Mouse (Mus musculus): Measurements from ENCODE around the gene Gm10563. TPM values are rescaled to one million over a fixed set of nuclear protein-coding genes. Genes with fewer than 3 reads are reported as not detected.

The Gm10563 gene
- polyA plus RNA-seq, 1 experiment: not detected

- TF ChIP-seq CTCF (IDR thresholded peaks at IDR 0.05; ENCODE audit: control insufficient read depth, insufficient read depth, low read length) (no peak), POLR2A (IDR thresholded peaks at IDR 0.05; ENCODE audit: borderline replicate concordance, control insufficient read depth, low read depth, low read length) (no peak)
- Histone ChIP-seq H3K27ac (ENCODE audit: control insufficient read depth, insufficient read depth, low read depth, low read length, poor library complexity) (no peak overlapping the region), H3K4me1 (ENCODE audit: control insufficient read depth, insufficient read depth, low read length) (no peaks in the 10 kb centered on the region; the same call in 1 of the 2 replicates), H3K4me3 (replicated peaks; ENCODE audit: control insufficient read depth, low read depth, low read length) (no peak overlapping the region)
- 93% methylated on average over 5 of the region's 5 CpGs for WGBS
Observed at GRCm38 (mm10) chr4:155645721-155646120, 513 bp upstream of the Gm10563 start.

GRCm38 (mm10) chr4:155643531-155643930 is 1.7 kb downstream of the Gm10563 start:
- TF ChIP-seq POLR2A (IDR thresholded peaks at IDR 0.05; ENCODE audit: borderline replicate concordance, control insufficient read depth, low read depth, low read length): no peak
- no peak for TF ChIP-seq CTCF (IDR thresholded peaks at IDR 0.05; ENCODE audit: control insufficient read depth, insufficient read depth, low read length)
- Histone ChIP-seq H3K27ac (ENCODE audit: control insufficient read depth, insufficient read depth, low read depth, low read length, poor library complexity) (no peak overlapping the region), H3K4me1 (ENCODE audit: control insufficient read depth, insufficient read depth, low read length) (no peaks in the 10 kb centered on the region; the same call in none of the 2 replicates), H3K4me3 (replicated peaks; ENCODE audit: control insufficient read depth, low read depth, low read length) (no peak overlapping the region)
- 81% methylated on average over 1 of the region's 1 CpGs for WGBS

GRCm38 (mm10) chr4:155635766-155636499 is 9.3 kb downstream of the Gm10563 start:
- TF ChIP-seq POLR2A (IDR thresholded peaks at IDR 0.05; ENCODE audit: borderline replicate concordance, control insufficient read depth, low read depth, low read length) (no peak), CTCF (IDR thresholded peaks at IDR 0.05; ENCODE audit: control insufficient read depth, insufficient read depth, low read length) (no peak)
- H3K4me3 ChIP-seq (replicated peaks; ENCODE audit: control insufficient read depth, low read depth, low read length): no peak overlapping the region
- H3K4me1 ChIP-seq (ENCODE audit: control insufficient read depth, insufficient read depth, low read length): no peaks in the 10 kb centered on the region; the same call in none of the 2 replicates
- H3K27ac ChIP-seq (ENCODE audit: control insufficient read depth, insufficient read depth, low read depth, low read length, poor library complexity): no peak overlapping the region

- peak overlapping the region; percentile 79 for H3K27ac ChIP-seq (ENCODE audit: control insufficient read depth, insufficient read depth, low read depth, low read length, poor library complexity)
- peaks cover 2% of the 10 kb centered on the region for H3K4me1 ChIP-seq (ENCODE audit: control insufficient read depth, insufficient read depth, low read length)
- 49% methylated on average over 6 of the region's 6 CpGs for WGBS
- TF ChIP-seq POLR2A (IDR thresholded peaks at IDR 0.05; ENCODE audit: borderline replicate concordance, control insufficient read depth, low read depth, low read length): no peak
- no peak for TF ChIP-seq CTCF (IDR thresholded peaks at IDR 0.05; ENCODE audit: control insufficient read depth, insufficient read depth, low read length)
- H3K4me3 ChIP-seq (replicated peaks; ENCODE audit: control insufficient read depth, low read depth, low read length): no peak overlapping the region
Observed at GRCm38 (mm10) chr4:155630267-155630666, 14.9 kb downstream of the Gm10563 start.

GRCm38 (mm10) chr4:155624338-155625291 is 20.6 kb downstream of the Gm10563 start, which contains the start of gene Cdk11b:
TSS of gene Cdk11b (plus strand) at chr4:155624854.
- Histone ChIP-seq H3K4me1 (ENCODE audit: control insufficient read depth, insufficient read depth, low read length) (peaks cover 1% of the 10 kb centered on the region), H3K4me3 (replicated peaks; ENCODE audit: control insufficient read depth, low read depth, low read length) (peak within 1 kb of the TSS; percentile 83), H3K27ac (ENCODE audit: control insufficient read depth, insufficient read depth, low read depth, low read length, poor library complexity) (peak within 1 kb of the TSS; percentile 95)
- TF ChIP-seq POLR2A (IDR thresholded peaks at IDR 0.05; ENCODE audit: borderline replicate concordance, control insufficient read depth, low read depth, low read length): peak; percentile 88
- TF ChIP-seq CTCF (IDR thresholded peaks at IDR 0.05; ENCODE audit: control insufficient read depth, insufficient read depth, low read length): 0 out of 2 replicates have a peak, but pooled peaks have one; percentile 2
- WGBS: under 1% methylated on average over 84 of the region's 84 CpGs

GRCm38 (mm10) chr4:155618321-155618720 is 26.9 kb downstream of the Gm10563 start:
- TF ChIP-seq CTCF (IDR thresholded peaks at IDR 0.05; ENCODE audit: control insufficient read depth, insufficient read depth, low read length): no peak
- no peak for TF ChIP-seq POLR2A (IDR thresholded peaks at IDR 0.05; ENCODE audit: borderline replicate concordance, control insufficient read depth, low read depth, low read length)
- Histone ChIP-seq H3K4me3 (replicated peaks; ENCODE audit: control insufficient read depth, low read depth, low read length) (no peak overlapping the region), H3K27ac (ENCODE audit: control insufficient read depth, insufficient read depth, low read depth, low read length, poor library complexity) (no peak overlapping the region), H3K4me1 (ENCODE audit: control insufficient read depth, insufficient read depth, low read length) (no peaks in the 10 kb centered on the region)
- WGBS: 65% methylated on average over 5 of the region's 5 CpGs

- TF ChIP-seq CTCF (IDR thresholded peaks at IDR 0.05; ENCODE audit: control insufficient read depth, insufficient read depth, low read length): no peak
- no peak for TF ChIP-seq POLR2A (IDR thresholded peaks at IDR 0.05; ENCODE audit: borderline replicate concordance, control insufficient read depth, low read depth, low read length)
- Histone ChIP-seq H3K27ac (ENCODE audit: control insufficient read depth, insufficient read depth, low read depth, low read length, poor library complexity) (no peak overlapping the region), H3K4me3 (replicated peaks; ENCODE audit: control insufficient read depth, low read depth, low read length) (no peak overlapping the region), H3K4me1 (ENCODE audit: control insufficient read depth, insufficient read depth, low read length) (0 out of 2 replicates have a peak, but pooled peaks cover 2% of the 10 kb centered on the region)
- 89% methylated on average over 3 of the region's 3 CpGs for WGBS
Observed at GRCm38 (mm10) chr4:155613264-155613663, 31.9 kb downstream of the Gm10563 start.

GRCm38 (mm10) chr4:155611860-155612259 is 33.3 kb downstream of the Gm10563 start:
- WGBS: 84% methylated on average over 3 of the region's 3 CpGs
- H3K27ac ChIP-seq (ENCODE audit: control insufficient read depth, insufficient read depth, low read depth, low read length, poor library complexity): no peak overlapping the region
- 0 out of 2 replicates have a peak, but pooled peaks cover 2% of the 10 kb centered on the region for H3K4me1 ChIP-seq (ENCODE audit: control insufficient read depth, insufficient read depth, low read length)
- no peak for TF ChIP-seq POLR2A (IDR thresholded peaks at IDR 0.05; ENCODE audit: borderline replicate concordance, control insufficient read depth, low read depth, low read length)
- TF ChIP-seq CTCF (IDR thresholded peaks at IDR 0.05; ENCODE audit: control insufficient read depth, insufficient read depth, low read length): no peak
- no peak overlapping the region for H3K4me3 ChIP-seq (replicated peaks; ENCODE audit: control insufficient read depth, low read depth, low read length)

Measured in bone marrow, adult 2 months (tissue).